Mouse (Mus musculus) cerebellum, postnatal 14 days (tissue): ENCODE results near the gene Gm10188.

Experiments
- DNase-seq, 2 experiments: peaks; one replicate each; pipeline ENCODE4 v3.0.0; 2021; ENCODE audit warnings: mixed read lengths in 2 of 2

Gene Gm10188

DNA sequence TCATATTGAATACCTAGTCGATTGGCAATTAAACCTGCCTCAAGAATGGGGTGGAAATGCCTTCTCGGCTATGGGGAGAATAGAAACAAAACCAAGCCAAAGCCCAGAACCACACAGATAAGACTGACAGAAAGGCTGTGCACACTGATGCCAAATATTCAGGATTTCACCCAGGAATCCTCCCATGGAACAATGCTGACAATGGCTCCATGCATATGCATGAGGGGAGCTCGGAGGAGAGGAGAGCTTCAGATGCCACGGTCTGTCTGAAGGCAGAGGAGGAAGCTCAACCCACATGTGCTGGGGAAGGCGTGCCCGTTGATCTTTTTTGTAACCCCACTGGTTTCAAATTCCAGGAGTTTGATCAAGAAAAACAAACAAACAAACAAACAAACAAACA, 7.4 kb downstream of the Gm10188 start:
- DNase-seq = no peak

- no peak for DNase-seq
These were observed 7.9 kb downstream of the Gm10188 start for GRCm38 (mm10) chr1:132221627-132222026.

GRCm38 (mm10) chr1:132216276-132216675, 13.3 kb downstream of the Gm10188 start:
- DNase-seq = no peak

- peak; percentile 59 to 76 for DNase-seq
These were observed 16.5 kb downstream of the Gm10188 start for GRCm38 (mm10) chr1:132213076-132213475.

DNA sequence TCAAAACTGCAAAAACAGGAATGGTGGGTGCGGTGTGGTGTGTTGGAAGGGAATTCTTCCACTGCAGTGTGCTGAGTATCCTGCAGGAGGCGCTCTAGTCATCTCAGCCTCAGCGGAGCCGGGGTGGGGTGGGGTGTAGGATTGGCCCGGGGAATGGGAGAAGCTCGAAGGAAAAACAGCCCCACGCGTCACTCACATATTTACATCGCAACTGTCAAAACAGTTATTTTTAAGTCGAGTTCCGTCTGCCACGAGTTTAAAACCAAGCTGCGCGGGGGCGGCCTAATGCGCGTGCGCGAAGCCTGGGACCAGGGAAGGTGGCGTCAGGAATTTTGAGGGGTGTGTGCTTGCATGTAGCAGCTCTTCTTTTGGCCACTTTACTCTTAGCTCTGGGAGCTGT, 17.3 kb downstream of the Gm10188 start:
- DNase-seq = peak; percentile 70 to 85

DNA sequence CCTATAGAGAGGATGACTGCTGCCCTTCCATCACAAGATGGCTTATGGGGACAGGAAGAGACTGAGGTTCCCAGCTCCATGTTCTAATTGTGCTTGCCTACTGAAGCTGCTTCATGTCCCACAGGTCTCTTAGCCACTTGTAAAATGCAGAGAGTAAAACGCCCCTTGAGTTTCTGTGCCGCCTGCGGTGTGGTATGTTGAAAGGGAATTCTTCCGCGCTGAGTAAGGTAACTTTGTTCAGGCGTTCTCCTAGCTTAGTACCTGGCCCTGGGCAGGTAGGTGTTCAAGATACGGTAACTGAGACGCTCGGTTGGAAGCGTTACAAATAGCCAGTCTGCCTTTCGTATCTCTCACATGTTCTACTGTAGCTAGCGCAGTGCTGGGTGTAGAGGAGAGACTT, 17.9 kb downstream of the Gm10188 start:
- no peak for DNase-seq

DNA sequence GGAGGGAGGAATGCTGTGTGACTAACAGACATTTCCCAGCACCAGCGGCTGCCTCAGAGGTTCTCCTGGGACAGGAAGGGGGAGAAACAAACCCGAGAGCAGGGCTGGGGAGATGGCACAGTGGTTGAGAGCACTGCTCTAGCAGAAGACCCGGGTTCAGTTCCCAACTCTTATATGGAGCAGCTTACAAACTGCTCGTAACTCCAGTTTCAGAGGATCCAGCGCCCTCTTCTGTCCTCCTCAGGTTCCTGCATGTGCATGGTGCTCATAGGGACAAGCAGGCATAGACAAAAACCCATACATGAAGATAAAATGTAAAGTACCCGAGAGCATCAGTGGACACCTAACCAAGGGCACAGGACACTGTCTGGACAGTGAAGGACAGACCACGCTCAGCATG, 18.6 kb downstream of the Gm10188 start:
- peak; percentile 57 to 72 for DNase-seq

DNA sequence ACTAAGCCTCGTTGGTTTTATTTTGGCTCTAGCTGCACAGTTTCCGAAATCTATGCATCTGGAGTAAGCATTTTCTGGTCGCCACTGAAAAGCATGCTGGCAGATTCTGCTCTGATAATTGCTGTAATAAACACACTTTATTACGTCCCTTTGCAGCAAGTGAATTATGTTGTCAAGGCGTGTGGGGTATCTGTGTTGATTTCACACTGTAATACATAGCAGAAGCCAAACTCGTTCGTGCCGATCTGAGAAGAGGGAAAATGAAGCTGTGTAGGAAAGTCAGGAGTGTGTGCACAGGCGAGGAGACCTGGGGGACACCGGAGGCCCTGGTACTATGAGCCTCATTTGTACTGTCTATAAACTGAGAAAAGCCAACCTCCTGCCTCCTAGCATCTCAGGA, 20.2 kb downstream of the Gm10188 start:
- no peak for DNase-seq

DNA sequence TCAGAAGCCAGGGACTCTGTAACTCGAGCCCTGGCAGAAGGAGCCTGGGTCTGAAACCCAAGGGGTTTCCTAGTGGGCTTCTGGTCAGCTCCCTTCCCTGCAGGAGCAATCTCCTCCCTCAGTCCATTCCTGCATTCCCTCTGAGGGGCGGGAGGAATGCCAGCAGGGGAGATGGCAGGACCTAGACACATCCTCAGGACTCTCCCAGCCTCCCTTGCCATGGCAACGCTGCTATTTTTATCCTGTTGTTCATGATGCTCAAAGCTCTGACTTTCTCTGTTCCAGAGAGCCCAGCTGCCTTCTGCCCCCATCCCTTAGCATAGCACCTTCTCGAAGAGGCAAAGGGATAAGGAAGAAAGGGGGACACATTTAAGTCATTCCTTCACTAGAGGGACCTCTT, 21.4 kb downstream of the Gm10188 start:
- DNase-seq = peak; percentile 91 to 92

DNA sequence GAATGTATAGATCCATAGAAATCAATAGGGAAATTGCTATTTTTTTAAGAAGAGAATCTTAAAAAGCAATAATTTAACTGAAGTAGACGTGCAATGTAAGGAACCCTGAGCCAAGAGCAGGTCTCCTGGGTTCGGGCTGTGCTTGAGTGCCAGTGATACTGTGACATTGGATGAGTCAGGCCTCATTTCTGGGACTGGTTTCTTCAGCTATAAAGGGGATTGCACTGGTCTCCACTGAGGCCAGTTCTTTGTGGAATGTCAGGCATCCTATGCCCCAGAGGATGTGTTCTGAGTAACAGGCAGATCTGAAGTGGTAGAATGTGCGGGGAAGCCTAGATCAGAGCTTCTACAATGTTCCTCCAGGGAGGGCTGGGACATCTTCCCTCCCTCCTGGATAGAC, 22.7 kb downstream of the Gm10188 start:
- no peak for DNase-seq

- no peak for DNase-seq
These were observed 23.6 kb downstream of the Gm10188 start for GRCm38 (mm10) chr1:132205958-132206357.

GRCm38 (mm10) chr1:132202771-132203170, 26.8 kb downstream of the Gm10188 start:
- peak; percentile 67 to 68 for DNase-seq

- DNase-seq = peak in 1 of 2 experiments; percentile 30
These were observed 27.6 kb downstream of the Gm10188 start for GRCm38 (mm10) chr1:132201936-132202335.

- DNase-seq = peak; percentile 59 to 66
These were observed 28.1 kb downstream of the Gm10188 start for GRCm38 (mm10) chr1:132201511-132201860.

DNA sequence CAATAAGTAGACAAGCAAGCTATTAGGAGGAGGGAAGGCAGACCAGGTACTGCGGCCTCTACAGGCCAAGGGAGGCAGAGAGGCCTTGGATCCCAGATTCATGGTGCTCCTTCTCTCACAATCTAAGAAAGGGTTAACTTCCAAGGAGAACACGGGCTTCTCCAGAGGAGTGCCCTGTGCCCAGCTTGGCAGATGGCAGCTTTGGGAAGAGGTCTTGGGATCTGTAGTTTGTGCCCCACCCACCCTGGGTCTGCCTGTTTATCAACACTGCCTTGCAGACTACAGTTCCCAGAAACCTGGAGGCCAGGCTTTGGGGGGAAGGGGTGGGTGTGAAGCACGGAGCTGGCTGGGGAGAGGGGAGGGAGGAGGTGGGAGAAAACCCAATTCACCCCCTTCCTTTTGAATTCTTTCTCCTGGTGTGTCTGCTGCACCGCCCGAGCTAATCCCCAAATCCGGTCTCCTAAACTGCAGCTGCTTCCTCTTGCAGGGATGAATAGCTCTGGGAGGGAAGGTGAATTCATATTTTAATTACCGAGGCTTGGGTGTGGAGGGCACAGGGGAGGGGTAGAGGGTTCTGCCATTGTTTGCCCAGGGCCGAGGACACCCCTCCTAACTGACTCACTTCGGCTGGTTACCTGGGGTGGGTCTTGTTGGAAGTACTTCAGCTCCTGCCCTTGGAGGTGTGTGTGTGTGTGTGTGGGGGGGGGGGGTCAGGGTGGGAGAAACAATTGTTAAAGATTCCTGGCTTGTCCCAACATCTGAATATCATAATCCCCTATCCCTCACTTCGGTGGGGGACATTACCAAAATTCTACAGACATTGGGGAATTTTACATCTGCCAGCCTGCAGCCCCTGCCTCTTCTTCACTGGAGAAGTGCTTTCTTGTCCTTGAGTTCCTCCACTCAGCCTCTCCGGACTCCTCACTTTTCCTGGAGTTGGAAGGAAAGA, 28.7 kb downstream of the Gm10188 start:
- peak; percentile 94 for DNase-seq

DNA sequence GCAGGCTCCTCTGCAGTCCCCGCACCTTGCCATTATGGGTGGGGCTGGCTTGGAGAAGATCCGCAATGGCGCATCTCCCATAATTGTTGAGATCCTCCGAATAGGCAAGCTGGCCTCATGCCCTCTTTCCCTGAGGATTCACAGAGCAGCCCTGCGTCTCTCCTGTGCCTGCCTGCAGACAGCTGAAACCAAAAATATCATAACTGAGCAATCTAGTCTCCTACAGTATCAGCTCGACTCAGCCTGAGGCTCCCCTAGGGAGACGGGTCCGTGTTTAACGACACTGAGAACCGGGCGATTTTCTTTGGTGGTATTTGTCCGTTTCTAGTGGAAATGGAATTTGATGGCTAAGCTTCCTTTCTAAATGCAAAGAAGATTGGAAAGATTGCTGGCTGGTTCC, 29.6 kb downstream of the Gm10188 start:
- peak; percentile 78 to 81 for DNase-seq

GRCm38 (mm10) chr1:132199244-132199643, 30.3 kb downstream of the Gm10188 start:
- no peak for DNase-seq

DNA sequence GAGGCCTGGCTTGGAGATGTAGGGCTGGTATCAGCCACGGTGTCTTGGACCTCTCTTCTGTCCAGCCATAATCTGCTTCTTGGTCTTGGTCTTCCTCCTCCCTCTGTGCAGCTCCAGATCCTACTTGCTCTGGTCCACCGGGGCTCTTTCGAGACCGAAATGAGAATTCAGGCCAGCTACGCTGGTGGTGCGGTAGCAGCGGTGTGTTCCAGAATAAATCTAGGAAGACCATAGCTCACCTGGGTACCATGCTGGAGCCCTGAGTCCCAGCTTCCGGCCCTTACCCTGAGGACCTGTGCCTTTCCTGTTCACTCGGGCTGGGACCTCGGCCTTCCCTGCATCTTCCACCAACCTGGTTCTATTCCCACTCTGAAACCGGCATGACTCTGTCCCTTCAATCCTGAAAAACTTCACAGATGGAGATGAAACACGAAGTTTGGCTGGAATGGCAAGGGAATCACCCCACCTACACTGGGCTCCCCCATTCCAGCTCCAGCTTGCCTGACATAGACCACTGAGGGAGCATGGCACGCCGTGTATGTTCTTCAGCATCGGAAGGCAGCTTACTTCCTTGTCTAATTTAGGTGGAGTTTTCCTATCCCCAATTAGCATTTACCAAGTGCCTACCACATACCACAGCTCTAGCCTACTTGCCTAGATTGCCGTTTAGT, 31.0 kb downstream of the Gm10188 start:
- no peak for DNase-seq

GRCm38 (mm10) chr1:132197666-132198065, 31.9 kb downstream of the Gm10188 start:
- no peak for DNase-seq

- DNase-seq = no peak
These were observed 33.2 kb downstream of the Gm10188 start for GRCm38 (mm10) chr1:132196337-132196736.

DNA sequence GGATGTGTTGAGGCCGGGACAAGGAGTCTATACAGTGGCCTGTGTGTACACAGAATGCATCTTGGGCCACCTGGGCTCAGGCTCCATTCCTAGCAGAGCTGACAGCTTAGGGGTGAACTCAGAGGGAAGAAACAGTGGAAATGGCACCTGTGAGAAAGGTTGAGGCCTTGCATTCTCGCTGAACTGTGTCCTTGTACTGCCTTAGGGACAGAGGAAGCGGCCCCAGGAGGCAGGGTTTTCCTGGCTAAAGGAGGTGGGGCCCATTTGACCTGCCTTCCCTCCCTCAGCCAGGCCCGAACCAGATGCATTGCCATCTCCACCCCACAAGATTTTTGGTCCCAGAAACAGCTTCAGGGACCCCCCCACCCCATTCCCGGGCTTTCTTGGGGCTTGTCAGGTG, 33.9 kb downstream of the Gm10188 start:
- no peak for DNase-seq

DNA sequence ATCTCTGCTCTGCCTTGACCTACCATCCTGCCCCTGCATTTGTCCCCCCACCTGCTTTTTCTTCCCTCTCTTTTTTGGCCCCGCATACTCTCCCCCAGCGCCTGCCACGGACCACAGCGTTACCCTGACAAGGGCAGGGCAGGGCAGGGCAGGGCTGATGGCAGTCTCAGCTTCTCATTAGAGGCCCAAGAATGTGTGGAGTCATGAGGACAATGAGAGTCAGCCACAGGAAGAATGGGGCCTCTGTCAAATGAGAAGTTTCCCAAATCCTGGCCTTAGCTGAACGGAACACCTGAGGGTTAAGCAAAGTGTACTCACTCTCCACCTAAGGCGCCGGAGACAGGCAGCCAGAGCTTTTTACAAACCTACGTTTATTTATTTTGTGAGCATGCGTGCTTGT, 34.5 kb downstream of the Gm10188 start:
- DNase-seq = no peak

DNA sequence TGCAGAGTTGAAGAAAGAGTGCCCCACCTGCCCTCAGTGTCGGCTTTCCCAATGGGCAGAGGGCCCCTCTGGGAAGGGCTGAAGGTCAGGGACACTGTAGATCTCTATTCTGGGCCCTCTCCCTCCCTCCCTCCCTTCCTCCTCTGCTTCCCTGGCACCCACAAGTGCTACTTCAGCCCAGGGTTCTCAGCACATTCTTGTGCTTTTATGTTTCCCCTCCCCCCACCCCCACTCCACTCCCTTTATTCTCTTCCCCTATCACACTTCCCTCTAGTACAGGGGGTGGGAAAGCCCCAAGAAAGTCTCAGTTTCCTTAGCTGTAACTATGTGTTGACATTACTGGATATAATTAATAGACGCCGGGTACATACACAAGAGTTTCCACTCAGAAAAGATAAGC, 34.9 kb downstream of the Gm10188 start:
- DNase-seq = no peak

DNA sequence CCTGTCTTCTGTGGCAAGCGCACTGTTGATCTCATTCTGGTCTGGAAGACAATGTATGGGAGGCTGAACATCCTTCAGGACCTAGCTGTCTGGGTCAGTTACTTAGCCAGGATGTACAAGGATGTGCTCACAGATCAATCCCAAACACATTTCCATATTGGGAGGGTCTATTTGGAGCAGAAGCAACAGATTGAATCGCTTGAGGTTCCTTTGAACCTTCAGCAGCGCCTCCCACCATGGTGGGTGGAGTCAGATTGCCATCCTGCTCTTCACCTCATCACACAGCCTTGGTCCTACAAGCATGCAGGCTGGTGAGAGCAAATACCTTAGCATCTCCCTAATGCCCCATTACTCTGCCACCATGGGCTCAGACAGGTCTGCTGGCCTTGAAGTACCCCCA, 35.8 kb downstream of the Gm10188 start:
- DNase-seq = no peak
